Mouse (Mus musculus) lung, embryonic 15.5 days (tissue): ENCODE data around the gene Lrrc3. TPM values are rescaled to one million over a fixed set of nuclear protein-coding genes. Genes with fewer than 3 reads are reported as not detected.

ENCODE experiments used
- ATAC-seq: fragments of 200-750 bp; cut with Nextera tagmentation; 2 replicates; pipeline ENCODE4 v1.8.0; 2017; ENCODE audit warnings: moderate number of reproducible peaks, borderline replicate concordance; ENCODE audit not compliant: low FRiP score, low TSS enrichment; ENCODE audit errors: extremely low read depth
- H3K27ac ChIP-seq: fragments of 300-500 bp; sonication (generic); 2 replicates; pipeline ENCODE4 v1.5.1; 2015; ENCODE audit warnings: moderate library complexity, mild to moderate bottlenecking, inconsistent platforms
- H3K27me3 ChIP-seq: fragments of 300-500 bp; sonication (generic); 2 replicates; pipeline ENCODE4 v1.6.1; 2015; ENCODE audit warnings: inconsistent platforms
- H3K36me3 ChIP-seq: fragments of 300-500 bp; sonication (generic); 2 replicates; pipeline ENCODE4 v1.6.1; 2015; ENCODE audit warnings: inconsistent platforms
- H3K4me1 ChIP-seq: fragments of 300-500 bp; sonication (generic); 2 replicates; pipeline ENCODE4 v1.6.1; 2015; ENCODE audit warnings: inconsistent platforms
- H3K4me2 ChIP-seq: fragments of 300-500 bp; sonication (generic); 2 replicates; pipeline ENCODE4 v1.6.1; 2015; ENCODE audit warnings: inconsistent platforms, mild to moderate bottlenecking, moderate library complexity
- H3K4me3 ChIP-seq: fragments of 300-500 bp; sonication (generic); 2 replicates; pipeline ENCODE4 v1.5.1; 2015; ENCODE audit warnings: mild to moderate bottlenecking, inconsistent platforms
- H3K9ac ChIP-seq: fragments of 300-500 bp; sonication (generic); 2 replicates; pipeline ENCODE4 v1.6.1; 2015; ENCODE audit warnings: inconsistent platforms
- H3K9me3 ChIP-seq: fragments of 300-500 bp; sonication (generic); 2 replicates; pipeline ENCODE4 v1.6.1; 2016; ENCODE audit warnings: inconsistent platforms
- WGBS: fragments of 180-500 bp; shearing (Covaris S2); methylation state at CpG from one replicate; pipeline ENCODE4 v1.1.7; 2015; 5-methylcytosine and 5-hydroxymethylcytosine counted together
- polyA plus RNA-seq: library from polyadenylated mRNA; unstranded; fragments of >200 nt; fragmentation: Nextera tagmentation; extraction: Ambion mirVana; gene quantifications from 2 replicates; pipeline ENCODE4 v1.2.1, GENCODE M21; 2015

Gene Lrrc3
- polyA plus RNA-seq, 1 experiment from 2014 or later, result 4.5 TPM

- Histone ChIP-seq H3K9ac (peak overlapping the region; percentile 53), H3K4me3 (peak overlapping the region; percentile 68)
These were observed 1.2 kb downstream of the Lrrc3 start for GRCm38 (mm10) chr10:77900903-77901818.

GRCm38 (mm10) chr10:77900126-77900525 is 2.2 kb downstream of the Lrrc3 start:
- no peak overlapping the region for H3K27ac ChIP-seq
- ATAC-seq, result no peak
- H3K36me3 ChIP-seq, result no peaks in the 10 kb centered on the region
- no peak overlapping the region for H3K9ac ChIP-seq
- no peak overlapping the region for H3K4me2 ChIP-seq
- peaks cover 14% of the 10 kb centered on the region for H3K4me1 ChIP-seq
- WGBS, result 64% methylated on average over 7 of the region's 7 CpGs
- H3K27me3 ChIP-seq, result peaks cover 9% of the 10 kb centered on the region
- no peaks in the 10 kb centered on the region for H3K9me3 ChIP-seq
- H3K4me3 ChIP-seq, result no peak overlapping the region

More at GRCm38 (mm10) chr10:77900903-77901818, 1.2 kb downstream of the Lrrc3 start:
- H3K27ac ChIP-seq, result no peak overlapping the region
- H3K4me2 ChIP-seq, result peak overlapping the region; percentile 87
- H3K27me3 ChIP-seq, result peaks cover 9% of the 10 kb centered on the region
- 82% methylated on average over 27 of the region's 27 CpGs for WGBS
- no peak for ATAC-seq
- H3K9me3 ChIP-seq, result no peaks in the 10 kb centered on the region
- peaks cover 14% of the 10 kb centered on the region for H3K4me1 ChIP-seq
- H3K36me3 ChIP-seq, result no peaks in the 10 kb centered on the region

GRCm38 (mm10) chr10:77895562-77895961 is 6.8 kb downstream of the Lrrc3 start:
- no peak overlapping the region for H3K9ac ChIP-seq
- H3K4me2 ChIP-seq, result no peak overlapping the region
- 46% methylated on average over 5 of the region's 5 CpGs for WGBS
- H3K4me1 ChIP-seq, result no peaks in the 10 kb centered on the region
- H3K4me3 ChIP-seq, result no peak overlapping the region
- no peaks in the 10 kb centered on the region for H3K36me3 ChIP-seq
- no peak for ATAC-seq
- no peaks in the 10 kb centered on the region for H3K27me3 ChIP-seq
- H3K27ac ChIP-seq, result no peak overlapping the region
- H3K9me3 ChIP-seq, result no peaks in the 10 kb centered on the region

GRCm38 (mm10) chr10:77890987-77891565 is 11.3 kb downstream of the Lrrc3 start:
- Histone ChIP-seq H3K27ac (no peak overlapping the region), H3K36me3 (no peaks in the 10 kb centered on the region), H3K27me3 (no peaks in the 10 kb centered on the region), H3K4me2 (no peak overlapping the region), H3K9ac (no peak overlapping the region), H3K4me1 (no peaks in the 10 kb centered on the region), H3K9me3 (no peaks in the 10 kb centered on the region), H3K4me3 (no peak overlapping the region)
- 0 out of 2 replicates have a peak, but pooled peaks have one; percentile 3 for ATAC-seq
- WGBS, result 78% methylated on average over 8 of the region's 8 CpGs

- no peak overlapping the region for H3K27ac ChIP-seq
- no peaks in the 10 kb centered on the region for H3K36me3 ChIP-seq
- no peak for ATAC-seq
- no peak overlapping the region for H3K4me2 ChIP-seq
- H3K9me3 ChIP-seq, result no peaks in the 10 kb centered on the region
- H3K9ac ChIP-seq, result no peak overlapping the region
- H3K4me1 ChIP-seq, result no peaks in the 10 kb centered on the region
- WGBS, result 33% methylated on average over 12 of the region's 12 CpGs
- no peaks in the 10 kb centered on the region for H3K27me3 ChIP-seq
- no peak overlapping the region for H3K4me3 ChIP-seq
These were observed 16.2 kb downstream of the Lrrc3 start for GRCm38 (mm10) chr10:77886007-77886747.

GRCm38 (mm10) chr10:77882553-77882952 is 19.8 kb downstream of the Lrrc3 start:
- no peaks in the 10 kb centered on the region for H3K27me3 ChIP-seq
- no peaks in the 10 kb centered on the region for H3K9me3 ChIP-seq
- 81% methylated on average over 5 of the region's 5 CpGs for WGBS
- no peaks in the 10 kb centered on the region for H3K36me3 ChIP-seq
- H3K4me3 ChIP-seq, result no peak overlapping the region
- H3K9ac ChIP-seq, result no peak overlapping the region
- ATAC-seq, result no peak
- H3K4me1 ChIP-seq, result no peaks in the 10 kb centered on the region
- H3K4me2 ChIP-seq, result no peak overlapping the region
- H3K27ac ChIP-seq, result no peak overlapping the region

GRCm38 (mm10) chr10:77880305-77880704 is 22.0 kb downstream of the Lrrc3 start:
- Histone ChIP-seq H3K36me3 (no peaks in the 10 kb centered on the region), H3K4me2 (no peak overlapping the region), H3K4me1 (peaks cover 6% of the 10 kb centered on the region; the same call in 1 of the 2 replicates), H3K27ac (no peak overlapping the region), H3K9ac (no peak overlapping the region), H3K4me3 (no peak overlapping the region), H3K27me3 (no peaks in the 10 kb centered on the region), H3K9me3 (no peaks in the 10 kb centered on the region)
- no peak for ATAC-seq
- 59% methylated on average over 3 of the region's 3 CpGs for WGBS

- Histone ChIP-seq H3K36me3 (no peaks in the 10 kb centered on the region), H3K27me3 (no peaks in the 10 kb centered on the region), H3K4me1 (peaks cover 11% of the 10 kb centered on the region; the same call in 1 of the 2 replicates), H3K4me2 (no peak overlapping the region), H3K27ac (no peak overlapping the region), H3K9ac (no peak overlapping the region), H3K9me3 (no peaks in the 10 kb centered on the region), H3K4me3 (no peak overlapping the region)
- 57% methylated on average over 6 of the region's 6 CpGs for WGBS
- ATAC-seq, result no peak
These were observed 23.4 kb downstream of the Lrrc3 start for GRCm38 (mm10) chr10:77878985-77879384.

GRCm38 (mm10) chr10:77869651-77870050 is 32.7 kb downstream of the Lrrc3 start:
- Histone ChIP-seq H3K9ac (no peak overlapping the region), H3K4me2 (no peak overlapping the region), H3K9me3 (no peaks in the 10 kb centered on the region), H3K4me3 (no peak overlapping the region), H3K27me3 (peaks cover 16% of the 10 kb centered on the region; the same call in 1 of the 2 replicates), H3K27ac (no peak overlapping the region), H3K4me1 (peaks cover 4% of the 10 kb centered on the region; the same call in 1 of the 2 replicates), H3K36me3 (no peaks in the 10 kb centered on the region)
- ATAC-seq, result peak; percentile 44; the same call in 1 of the 2 replicates
- WGBS, result 53% methylated on average over 7 of the region's 7 CpGs

GRCm38 (mm10) chr10:77867546-77867945 is 34.8 kb downstream of the Lrrc3 start:
- no peak overlapping the region for H3K27ac ChIP-seq
- ATAC-seq, result no peak
- no peak overlapping the region for H3K4me3 ChIP-seq
- no peak overlapping the region for H3K9ac ChIP-seq
- no peaks in the 10 kb centered on the region for H3K36me3 ChIP-seq
- peaks cover 4% of the 10 kb centered on the region; the same call in 1 of the 2 replicates for H3K4me1 ChIP-seq
- WGBS, result 11% methylated on average over 1 of the region's 1 CpGs
- H3K27me3 ChIP-seq, result peaks cover 23% of the 10 kb centered on the region
- no peak overlapping the region for H3K4me2 ChIP-seq
- H3K9me3 ChIP-seq, result no peaks in the 10 kb centered on the region

- Histone ChIP-seq H3K9me3 (no peaks in the 10 kb centered on the region), H3K4me2 (peak overlapping the region; percentile 33), H3K27ac (no peak overlapping the region), H3K4me3 (no peak overlapping the region), H3K36me3 (no peaks in the 10 kb centered on the region), H3K9ac (no peak overlapping the region), H3K4me1 (peaks cover 4% of the 10 kb centered on the region; the same call in 1 of the 2 replicates), H3K27me3 (peaks cover 23% of the 10 kb centered on the region)
- WGBS, result 36% methylated on average over 11 of the region's 11 CpGs
- no peak for ATAC-seq
These were observed 37.6 kb downstream of the Lrrc3 start for GRCm38 (mm10) chr10:77864762-77865143.
